Mouse (Mus musculus) hindbrain, embryonic 13.5 days (tissue): Measurements from ENCODE around the gene Elovl7. TPM values are rescaled to one million over a fixed set of nuclear protein-coding genes. Genes with fewer than 3 reads are reported as not detected.
A peak's percentile ranks its signal among the peaks of the same experiment; 100 is the strongest.

ENCODE experiments used
- ATAC-seq: fragments of 200-750 bp; cut with Nextera tagmentation; 2 replicates; pipeline ENCODE4 v1.8.0; 2017; ENCODE audit warnings: moderate TSS enrichment; ENCODE audit not compliant: low FRiP score
- H3K27ac ChIP-seq: fragments of 300-500 bp; sonication (generic); 2 replicates; pipeline ENCODE4 v1.5.1; 2015; ENCODE audit warnings: inconsistent platforms, mild to moderate bottlenecking, moderate library complexity
- H3K27me3 ChIP-seq: fragments of 300-500 bp; sonication (generic); 2 replicates; pipeline ENCODE4 v1.6.1; 2015; ENCODE audit warnings: mild to moderate bottlenecking, inconsistent platforms
- H3K36me3 ChIP-seq: fragments of 300-500 bp; sonication (generic); 2 replicates; pipeline ENCODE4 v1.6.1; 2015; ENCODE audit warnings: mild to moderate bottlenecking, inconsistent platforms
- H3K4me1 ChIP-seq: fragments of 300-500 bp; sonication (generic); replicated peaks from 2 replicates; pipeline ENCODE4 v1.6.1; 2015; ENCODE audit warnings: inconsistent platforms
- H3K4me2 ChIP-seq: fragments of 300-500 bp; sonication (generic); 2 replicates; pipeline ENCODE4 v1.6.1; 2015; ENCODE audit warnings: inconsistent platforms, mild to moderate bottlenecking, moderate library complexity
- H3K4me3 ChIP-seq: fragments of 300-500 bp; sonication (generic); 2 replicates; pipeline ENCODE4 v1.5.1; 2015; ENCODE audit warnings: mild to moderate bottlenecking, inconsistent platforms
- H3K9ac ChIP-seq: fragments of 300-500 bp; sonication (generic); 2 replicates; pipeline ENCODE4 v1.6.1; 2015; ENCODE audit warnings: mild to moderate bottlenecking, inconsistent platforms
- H3K9me3 ChIP-seq: fragments of 300-500 bp; sonication (generic); 2 replicates; pipeline ENCODE4 v1.6.1; 2016; ENCODE audit warnings: inconsistent platforms
- WGBS: fragments of 180-500 bp; shearing (Covaris S2); methylation state at CpG from one replicate; pipeline ENCODE4 v1.1.7; 2015; 5-methylcytosine and 5-hydroxymethylcytosine counted together
- polyA plus RNA-seq: library from polyadenylated mRNA; unstranded; fragments of >200 nt; fragmentation: Nextera tagmentation; extraction: Ambion mirVana; gene quantifications from 2 replicates; pipeline ENCODE4 v1.2.1, GENCODE M21; 2015

Gene Elovl7
- polyA plus RNA-seq, 1 experiment from 2014 or later = 2.4 TPM

- H3K4me1 ChIP-seq = peaks cover 12% of the 10 kb centered on the region
- no peak overlapping the region for H3K4me3 ChIP-seq
- H3K9me3 ChIP-seq = no peaks in the 10 kb centered on the region
- H3K9ac ChIP-seq = no peak overlapping the region
- no peak for ATAC-seq
- no peak overlapping the region for H3K27ac ChIP-seq
- H3K36me3 ChIP-seq = no peaks in the 10 kb centered on the region
- peak overlapping the region; percentile 93 for H3K4me2 ChIP-seq
- H3K27me3 ChIP-seq = no peaks in the 10 kb centered on the region
- WGBS = 91% methylated on average over 2 of the region's 2 CpGs
These were observed 103.2 kb downstream of the Elovl7 start for GRCm38 (mm10) chr13:108317414-108317813.

GRCm38 (mm10) chr13:108319028-108319427, 104.8 kb downstream of the Elovl7 start:
- ATAC-seq = no peak
- Histone ChIP-seq H3K4me2 (no peak overlapping the region), H3K4me1 (peaks cover 12% of the 10 kb centered on the region), H3K9ac (no peak overlapping the region), H3K4me3 (no peak overlapping the region), H3K27me3 (no peaks in the 10 kb centered on the region), H3K27ac (no peak overlapping the region), H3K36me3 (no peaks in the 10 kb centered on the region), H3K9me3 (no peaks in the 10 kb centered on the region)
- WGBS = 96% methylated on average over 8 of the region's 8 CpGs

GRCm38 (mm10) chr13:108320216-108320615, 106.0 kb downstream of the Elovl7 start:
- no peaks in the 10 kb centered on the region for H3K9me3 ChIP-seq
- H3K4me1 ChIP-seq = peaks cover 10% of the 10 kb centered on the region
- no peaks in the 10 kb centered on the region for H3K36me3 ChIP-seq
- no peak overlapping the region for H3K4me2 ChIP-seq
- no peaks in the 10 kb centered on the region for H3K27me3 ChIP-seq
- 93% methylated on average over 8 of the region's 8 CpGs for WGBS
- no peak overlapping the region for H3K4me3 ChIP-seq
- H3K27ac ChIP-seq = no peak overlapping the region
- H3K9ac ChIP-seq = no peak overlapping the region
- ATAC-seq = no peak

GRCm38 (mm10) chr13:108322466-108322865, 108.3 kb downstream of the Elovl7 start:
- Histone ChIP-seq H3K9me3 (no peaks in the 10 kb centered on the region), H3K27ac (no peak overlapping the region), H3K27me3 (no peaks in the 10 kb centered on the region), H3K4me3 (no peak overlapping the region), H3K9ac (no peak overlapping the region), H3K36me3 (no peaks in the 10 kb centered on the region), H3K4me1 (no peaks in the 10 kb centered on the region), H3K4me2 (no peak overlapping the region)
- WGBS = 94% methylated on average over 2 of the region's 2 CpGs
- ATAC-seq = no peak

- WGBS = 99% methylated on average over 2 of the region's 2 CpGs
- no peak for ATAC-seq
- no peaks in the 10 kb centered on the region for H3K36me3 ChIP-seq
- no peaks in the 10 kb centered on the region for H3K9me3 ChIP-seq
- no peak overlapping the region for H3K27ac ChIP-seq
- no peak overlapping the region for H3K4me2 ChIP-seq
- H3K27me3 ChIP-seq = no peaks in the 10 kb centered on the region
- no peak overlapping the region for H3K4me3 ChIP-seq
- H3K9ac ChIP-seq = no peak overlapping the region
- H3K4me1 ChIP-seq = no peaks in the 10 kb centered on the region
These were observed 109.1 kb downstream of the Elovl7 start for GRCm38 (mm10) chr13:108323317-108323716.

DNA sequence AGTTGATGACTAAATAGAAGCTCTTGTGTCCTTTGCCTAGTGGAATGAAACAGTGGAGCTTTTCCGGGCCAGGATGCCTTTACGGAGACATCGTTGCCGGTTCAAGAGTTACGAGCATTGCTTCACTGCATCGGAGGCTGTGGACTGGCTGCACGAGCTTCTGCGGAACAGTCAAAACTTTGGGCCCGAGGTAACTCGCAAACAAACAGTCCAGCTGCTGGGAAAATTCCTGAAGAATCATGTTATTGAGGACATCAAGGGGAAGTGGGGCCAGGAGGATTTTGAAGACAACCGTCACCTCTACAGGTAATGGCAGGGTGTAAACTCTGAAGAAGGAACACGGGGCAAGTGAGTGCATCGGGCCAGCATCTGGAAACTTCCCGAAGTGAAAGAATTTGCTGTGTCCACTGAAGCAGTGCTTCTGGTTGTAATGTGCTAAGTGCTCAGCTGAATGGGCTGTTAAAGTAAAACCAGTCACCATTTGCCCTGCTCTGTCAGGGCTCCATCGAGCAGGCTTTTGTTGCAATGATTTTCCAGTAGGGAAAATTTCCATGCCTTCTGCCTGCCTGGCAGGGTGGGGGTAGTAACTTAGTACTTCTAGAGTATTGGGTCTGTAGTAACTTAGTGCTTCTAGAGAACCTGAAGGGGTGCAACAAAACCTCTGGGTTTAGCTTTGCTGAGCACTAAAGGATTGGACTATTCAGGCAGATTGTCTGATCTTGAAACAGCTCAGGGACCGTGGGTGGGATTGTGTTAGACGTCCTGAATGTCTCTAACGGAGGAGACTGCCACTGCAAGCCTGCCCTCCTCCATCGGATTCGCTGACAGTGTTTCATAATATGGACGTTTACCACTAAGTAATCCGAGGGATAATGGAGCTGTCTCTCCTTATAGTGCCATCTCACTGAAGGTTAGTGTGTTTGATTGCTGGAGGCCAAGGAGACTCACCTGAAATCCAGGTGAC, 109.9 kb downstream of the Elovl7 start:
- no peak overlapping the region for H3K27ac ChIP-seq
- no peaks in the 10 kb centered on the region for H3K9me3 ChIP-seq
- no peaks in the 10 kb centered on the region for H3K36me3 ChIP-seq
- H3K4me1 ChIP-seq = no peaks in the 10 kb centered on the region
- H3K4me2 ChIP-seq = no peak overlapping the region
- H3K4me3 ChIP-seq = no peak overlapping the region
- no peak for ATAC-seq
- no peaks in the 10 kb centered on the region for H3K27me3 ChIP-seq
- H3K9ac ChIP-seq = no peak overlapping the region
- 91% methylated on average over 22 of the region's 22 CpGs for WGBS

GRCm38 (mm10) chr13:108325871-108326270, 111.7 kb downstream of the Elovl7 start:
- WGBS = 92% methylated on average over 5 of the region's 5 CpGs
- H3K4me3 ChIP-seq = no peak overlapping the region
- ATAC-seq = no peak

DNA sequence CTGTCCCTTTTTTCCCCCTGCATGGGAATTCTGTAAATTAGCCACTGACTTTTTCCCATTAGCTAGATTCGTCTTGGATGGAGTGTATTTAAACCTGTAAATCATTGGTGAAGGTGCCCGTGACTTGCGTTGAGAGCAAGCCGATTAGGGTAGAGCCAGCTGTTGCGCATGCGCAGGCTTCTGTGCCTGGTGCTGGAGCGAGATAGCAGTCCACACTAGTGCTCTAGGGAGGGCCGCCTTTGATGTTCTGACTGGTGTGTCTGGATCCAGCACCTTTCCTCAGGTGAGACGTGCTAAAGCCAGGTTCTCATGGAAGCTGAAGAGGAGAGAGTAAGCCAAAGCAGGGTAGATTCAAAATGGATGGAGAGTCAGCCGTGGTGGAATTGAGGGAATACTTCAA, 112.1 kb downstream of the Elovl7 start:
- ATAC-seq = no peak
- H3K4me3 ChIP-seq = no peak overlapping the region
- no peak overlapping the region for H3K9ac ChIP-seq
- H3K27ac ChIP-seq = no peak overlapping the region
- no peaks in the 10 kb centered on the region for H3K4me1 ChIP-seq
- H3K9me3 ChIP-seq = no peaks in the 10 kb centered on the region
- no peak overlapping the region for H3K4me2 ChIP-seq
- no peaks in the 10 kb centered on the region for H3K27me3 ChIP-seq
- WGBS = 95% methylated on average over 10 of the region's 10 CpGs
- H3K36me3 ChIP-seq = no peaks in the 10 kb centered on the region

More at GRCm38 (mm10) chr13:108325871-108326270, 111.7 kb downstream of the Elovl7 start:
- Histone ChIP-seq H3K27me3 (no peaks in the 10 kb centered on the region), H3K36me3 (no peaks in the 10 kb centered on the region), H3K9me3 (no peaks in the 10 kb centered on the region), H3K9ac (no peak overlapping the region), H3K4me1 (no peaks in the 10 kb centered on the region), H3K27ac (no peak overlapping the region), H3K4me2 (no peak overlapping the region)

DNA sequence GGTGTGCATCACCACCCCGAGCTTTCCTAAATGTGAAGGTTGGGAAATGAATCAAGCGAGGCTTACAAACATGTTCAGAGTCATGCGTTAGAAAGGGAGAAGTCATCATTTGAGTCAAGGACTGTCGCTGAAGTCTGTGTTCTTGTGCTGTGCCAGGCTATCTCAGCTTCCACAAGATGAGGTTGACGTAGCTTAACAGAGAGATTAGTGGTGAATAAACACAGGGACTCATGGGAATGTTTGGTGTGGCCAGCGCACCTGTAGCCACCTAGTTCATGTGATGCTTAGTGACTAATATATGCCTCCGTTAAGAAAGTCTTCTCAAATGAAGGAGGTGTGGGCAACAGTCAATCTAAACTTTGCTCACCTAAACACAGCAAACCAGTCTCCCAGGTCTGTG, 112.8 kb downstream of the Elovl7 start:
- WGBS = 91% methylated on average over 7 of the region's 7 CpGs

GRCm38 (mm10) chr13:108328406-108329180, 114.4 kb downstream of the Elovl7 start:
- Histone ChIP-seq H3K36me3 (no peaks in the 10 kb centered on the region), H3K27ac (no peak overlapping the region), H3K4me2 (no peak overlapping the region), H3K27me3 (no peaks in the 10 kb centered on the region), H3K4me1 (no peaks in the 10 kb centered on the region), H3K9ac (no peak overlapping the region), H3K4me3 (no peak overlapping the region), H3K9me3 (no peaks in the 10 kb centered on the region)
- no peak for ATAC-seq
- 93% methylated on average over 21 of the region's 21 CpGs for WGBS

More for the DNA sequence above, 112.8 kb downstream of the Elovl7 start:
- Histone ChIP-seq H3K4me2 (no peak overlapping the region), H3K27me3 (no peaks in the 10 kb centered on the region), H3K27ac (no peak overlapping the region), H3K36me3 (no peaks in the 10 kb centered on the region), H3K9me3 (no peaks in the 10 kb centered on the region), H3K9ac (no peak overlapping the region), H3K4me3 (no peak overlapping the region), H3K4me1 (no peaks in the 10 kb centered on the region)
- no peak for ATAC-seq

DNA sequence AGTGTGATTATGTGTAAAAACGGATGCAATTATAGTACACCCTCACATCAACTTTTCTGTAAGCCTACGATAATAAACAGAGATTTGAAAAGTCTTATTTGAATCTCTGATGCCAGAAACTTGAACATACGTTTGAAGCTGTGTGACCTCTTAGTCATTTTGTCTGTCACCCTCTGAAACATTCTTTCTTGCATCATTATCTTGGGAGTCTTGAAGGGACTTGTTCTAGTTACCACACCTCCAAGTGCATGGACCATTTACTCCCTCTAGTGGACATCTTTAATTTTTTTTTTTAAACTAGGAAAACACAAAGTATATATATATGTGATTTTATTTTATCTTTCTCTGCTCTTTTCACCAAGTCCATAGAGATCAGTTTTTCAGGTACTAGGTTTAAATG, 115.5 kb downstream of the Elovl7 start:
- no peaks in the 10 kb centered on the region for H3K9me3 ChIP-seq
- 78% methylated on average over 3 of the region's 3 CpGs for WGBS
- H3K4me3 ChIP-seq = no peak overlapping the region
- no peak overlapping the region for H3K9ac ChIP-seq
- no peak for ATAC-seq
- H3K27me3 ChIP-seq = no peaks in the 10 kb centered on the region
- no peak overlapping the region for H3K27ac ChIP-seq
- H3K4me2 ChIP-seq = no peak overlapping the region
- H3K36me3 ChIP-seq = no peaks in the 10 kb centered on the region
- no peaks in the 10 kb centered on the region for H3K4me1 ChIP-seq
